Mouse (Mus musculus) R1 (cell line): ENCODE measurements around the gene Prkar1a.
A peak's percentile ranks its signal among the peaks of the same experiment; 100 is the strongest.

Experiments used
- DNase-seq: peaks from one replicate; pipeline ENCODE4 v3.0.0-alpha.2; 2018; ENCODE audit warnings: low read depth, low spot score

Prkar1a gene

GRCm38 (mm10) chr11:109649206-109649605 is at the start of gene Prkar1a:
Gene Prkar1a, plus strand, starts transcription at chr11:109649405.
- no peak for DNase-seq

- no peak for DNase-seq
These were observed 41.6 kb upstream of the Prkar1a start for GRCm38 (mm10) chr11:109607600-109607999.

- no peak for DNase-seq
These were observed 40.1 kb upstream of the Prkar1a start for GRCm38 (mm10) chr11:109608976-109609625.

- no peak for DNase-seq
These were observed 39.0 kb upstream of the Prkar1a start for GRCm38 (mm10) chr11:109610046-109610794.

- DNase-seq = no peak
These were observed 38.4 kb upstream of the Prkar1a start for GRCm38 (mm10) chr11:109610795-109611302.

- peak; percentile 98 for DNase-seq
These were observed 37.7 kb upstream of the Prkar1a start, which contains the start of gene Wipi1 for GRCm38 (mm10) chr11:109611303-109612149. Gene Wipi1, minus strand, starts transcription at chr11:109611967.

GRCm38 (mm10) chr11:109612871-109613529 is 36.2 kb upstream of the Prkar1a start:
- no peak for DNase-seq

GRCm38 (mm10) chr11:109615286-109615685 is 33.9 kb upstream of the Prkar1a start:
- DNase-seq = no peak

GRCm38 (mm10) chr11:109616352-109616751 is 32.9 kb upstream of the Prkar1a start:
- DNase-seq = no peak

GRCm38 (mm10) chr11:109616766-109617165 is 32.4 kb upstream of the Prkar1a start:
- DNase-seq = no peak

GRCm38 (mm10) chr11:109619055-109619454 is 30.1 kb upstream of the Prkar1a start:
- DNase-seq = peak; percentile 51

GRCm38 (mm10) chr11:109620356-109620755 is 28.8 kb upstream of the Prkar1a start:
- no peak for DNase-seq

- DNase-seq = peak; percentile 53
These were observed 28.0 kb upstream of the Prkar1a start for GRCm38 (mm10) chr11:109621183-109621582.

- peak; percentile 44 for DNase-seq
These were observed 26.6 kb upstream of the Prkar1a start for GRCm38 (mm10) chr11:109622518-109623037.

GRCm38 (mm10) chr11:109623238-109623637 is 26.0 kb upstream of the Prkar1a start:
- DNase-seq = no peak

- DNase-seq = peak; percentile 31
These were observed 21.6 kb upstream of the Prkar1a start for GRCm38 (mm10) chr11:109627648-109628047.

- DNase-seq = no peak
These were observed 21.1 kb upstream of the Prkar1a start for GRCm38 (mm10) chr11:109628099-109628498.

- DNase-seq = no peak
These were observed 20.1 kb upstream of the Prkar1a start for GRCm38 (mm10) chr11:109629021-109629521.

GRCm38 (mm10) chr11:109634928-109635327 is 14.3 kb upstream of the Prkar1a start:
- no peak for DNase-seq

- DNase-seq = no peak
These were observed 13.3 kb upstream of the Prkar1a start for GRCm38 (mm10) chr11:109635871-109636395.
